Mouse (Mus musculus) Patski (cell line): Measurements from ENCODE around the gene Ninl. TPM values are rescaled to one million over a fixed set of nuclear protein-coding genes. Genes with fewer than 3 reads are reported as not detected.

Source experiments
- ATAC-seq: fragments of 100-300 bp; one replicate; pipeline ENCODE4 v1.8.0; 2021
- CTCF ChIA-PET: fragments of 350-600 bp; sonication (Branson Sonifier 250); formaldehyde crosslinking; loops from one replicate; lab custom pipeline; 2022; ENCODE audit warnings: inconsistent platforms; lab: Charles Lee
- POLR2A ChIA-PET: fragments of 350-600 bp; sonication (Branson Sonifier 250); formaldehyde crosslinking; loops from one replicate; lab custom pipeline; 2022; ENCODE audit warnings: antibody characterized with exemption, inconsistent platforms; lab: Charles Lee
- DNase-seq: peaks from one replicate; pipeline ENCODE4 v3.0.0-alpha.2; 2011; ENCODE audit warnings: low read depth, low spot score
- H3K27me3 ChIP-seq: fragments of 371-371 bp; one replicate; pipeline ENCODE4 v1.5.1; 2021
- CTCF ChIP-seq: fragments of 100-300 bp; IDR thresholded peaks from one replicate; pipeline ENCODE4 v1.5.1; 2021
- in situ Hi-C: fragments of 300-500 bp; cut with MboI; formaldehyde crosslinking; loops from 3 replicates; pipeline ENCODE4 v1.11.1; 2018; ENCODE audit warnings: low pct_unique_long_range_greater_than_20kb, mixed read lengths
- polyA plus RNA-seq: library from polyadenylated mRNA; unstranded; gene quantifications from one replicate; pipeline ENCODE4 v1.2.3, GENCODE M21; 2021

The Ninl gene
- polyA plus RNA-seq, 1 experiment from 2014 or later = 21.0 TPM

DNA sequence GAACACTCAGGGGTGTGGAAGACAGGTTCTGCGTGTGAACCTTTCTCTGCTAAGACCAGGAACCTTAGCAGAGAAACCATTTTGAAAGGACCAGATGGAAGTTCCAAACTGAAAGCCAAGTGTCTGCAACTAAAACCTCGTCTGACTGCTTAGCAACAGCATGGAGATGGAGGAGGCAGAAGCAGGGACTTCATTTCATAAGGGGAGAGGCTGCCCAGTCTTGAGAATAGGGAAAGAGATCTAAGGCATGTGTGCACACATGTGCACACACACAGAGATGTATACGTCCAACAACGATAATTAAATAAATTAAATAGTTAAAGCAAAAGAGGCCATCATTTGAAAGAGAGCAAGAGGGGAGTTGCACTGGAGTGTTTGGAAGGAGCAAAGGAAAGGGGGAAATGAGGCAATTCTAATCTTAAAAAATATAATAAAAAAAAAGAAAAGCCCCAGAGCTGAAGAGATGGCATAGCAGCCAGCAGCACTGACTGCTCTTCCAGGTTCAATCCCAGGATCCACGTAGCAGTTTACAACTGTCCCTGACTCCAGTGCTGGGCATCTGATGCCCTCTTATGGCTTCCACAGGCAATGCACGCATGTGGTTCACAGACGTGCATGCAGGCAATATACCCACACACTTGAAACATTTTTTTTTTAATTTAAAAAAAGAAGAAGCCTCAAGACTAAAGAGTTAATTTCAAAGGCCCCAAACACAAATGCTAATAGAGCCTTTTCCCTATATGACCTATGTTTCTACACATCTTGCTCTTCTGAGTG lies 38.6 kb downstream of the Ninl start:
- in situ Hi-C loops = loop anchor here (5.0 to 10.0 kb wide), 2 partner anchors 173 to 326 kb away; no protein-coding TSS in a partner anchor
- ChIA-PET CTCF (interaction anchor here (0.8 kb wide), 1 partner anchor 245 kb away, joined by 3 read pairs; no protein-coding TSS in a partner anchor), POLR2A (interaction anchor here (1.0 kb wide), 1 partner anchor 38 kb away, joined by 3 read pairs; the partner anchor contains the start of genes Nanp and Ninl)
- peak; percentile 92 for ATAC-seq
- no peak for DNase-seq
- TF ChIP-seq CTCF = peak; percentile 94
- H3K27me3 ChIP-seq = no peaks in the 10 kb centered on the region

DNA sequence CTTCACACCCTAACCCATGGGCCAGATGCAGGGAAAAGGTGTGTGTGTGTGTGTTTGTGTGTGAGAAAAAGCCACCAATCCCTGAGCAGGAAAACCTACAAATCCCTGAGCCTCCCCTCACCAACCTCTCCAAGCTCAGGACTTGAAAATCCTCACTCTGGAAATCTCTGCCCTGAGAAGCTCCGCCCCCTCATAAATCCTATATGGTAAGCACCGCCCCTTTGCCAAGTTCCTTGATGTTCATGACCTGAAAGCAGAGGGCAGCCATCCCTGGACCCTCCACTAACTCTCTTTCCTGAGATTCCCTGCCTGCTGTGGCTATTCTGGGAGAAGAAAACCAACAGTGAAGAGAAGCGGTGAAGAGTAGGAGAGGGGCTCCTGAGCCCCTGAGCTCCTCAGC lies 40.2 kb downstream of the Ninl start:
- H3K27me3 ChIP-seq = no peaks in the 10 kb centered on the region

DNA sequence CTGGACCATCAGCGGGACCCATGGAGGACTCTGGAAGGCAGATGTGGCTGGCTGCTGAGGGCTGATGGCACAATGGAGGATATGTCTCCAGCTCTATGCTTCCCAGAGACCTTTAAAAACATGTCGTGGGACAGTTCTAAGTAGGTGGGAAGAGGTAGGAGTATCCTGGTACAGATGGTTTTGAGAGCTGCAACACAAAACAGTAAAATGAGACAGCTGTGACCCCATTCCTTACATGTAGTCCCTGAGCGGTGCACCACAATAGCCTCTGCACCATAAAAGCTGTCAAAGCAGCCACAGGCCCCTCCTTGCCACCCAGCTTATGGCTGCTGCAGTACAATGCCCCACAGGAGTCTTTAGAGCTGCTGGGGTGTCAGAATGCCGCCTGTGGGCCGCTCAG lies 41.6 kb downstream of the Ninl start:
- ChIA-PET POLR2A (no interaction called here), CTCF (interaction anchor here (0.7 to 1.2 kb wide), 2 partner anchors 18 to 136 kb away, joined by 3 to 4 read pairs; no protein-coding TSS in a partner anchor)
- in situ Hi-C loops = no loop called here
- no peaks in the 10 kb centered on the region for H3K27me3 ChIP-seq
- ATAC-seq (no peak), DNase-seq (no peak)
- no peak for TF ChIP-seq CTCF

More for the DNA sequence above, 40.2 kb downstream of the Ninl start:
- TF ChIP-seq CTCF = no peak
- ATAC-seq (no peak), DNase-seq (no peak)
- POLR2A ChIA-PET = no interaction called here
- CTCF ChIA-PET = interaction anchor here (1.0 kb wide), 1 partner anchor 16 kb away, joined by 4 read pairs; no protein-coding TSS in a partner anchor
- in situ Hi-C loops = no loop called here

DNA sequence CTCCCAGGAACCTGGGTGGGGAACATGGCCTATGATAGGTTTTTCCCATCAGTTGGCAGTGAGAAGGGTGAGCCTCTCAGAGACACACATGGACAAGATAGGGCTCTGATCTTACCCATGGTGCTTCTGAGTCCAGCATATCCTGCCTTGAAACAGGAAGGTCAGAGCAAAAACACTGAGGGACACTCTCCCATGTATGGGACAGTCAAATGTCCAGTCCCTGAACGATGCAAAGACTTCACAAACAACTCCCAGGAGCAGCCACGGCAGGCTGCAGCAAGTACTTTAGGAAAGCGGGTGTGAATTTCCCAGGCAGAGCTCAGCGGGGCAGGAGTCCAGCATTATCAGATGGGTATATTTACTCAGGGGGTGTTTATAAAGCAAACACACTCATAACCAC lies 43.9 kb downstream of the Ninl start:
- CTCF ChIA-PET = no interaction called here
- no peak for DNase-seq
- in situ Hi-C loops = no loop called here

DNA sequence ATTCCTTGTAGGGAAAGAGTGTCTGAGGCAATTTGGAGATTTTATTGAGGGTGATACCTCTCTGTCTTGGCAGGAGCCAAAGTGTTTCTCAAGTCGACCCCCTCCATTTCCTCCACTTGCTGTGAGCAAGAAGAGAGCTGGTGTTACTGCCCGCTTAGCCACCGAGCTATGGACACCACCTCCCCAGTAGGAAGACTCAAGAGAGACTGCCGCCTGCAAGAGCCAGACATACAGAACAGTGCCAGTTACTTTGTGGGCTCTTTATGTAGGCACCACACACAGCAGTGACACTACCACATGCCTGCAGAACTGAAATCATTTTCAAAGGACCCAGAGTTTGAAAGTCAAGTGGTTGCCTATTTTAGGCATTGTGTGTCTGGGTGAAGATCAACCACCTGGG lies 48.1 kb downstream of the Ninl start:
- CTCF ChIA-PET = no interaction called here
- H3K27me3 ChIP-seq = no peaks in the 10 kb centered on the region
- DNase-seq (no peak), ATAC-seq (no peak)
- TF ChIP-seq CTCF = no peak
- in situ Hi-C loops = no loop called here
- POLR2A ChIA-PET = no interaction called here

More for the DNA sequence above, 43.9 kb downstream of the Ninl start:
- POLR2A ChIA-PET = no interaction called here
- H3K27me3 ChIP-seq = no peaks in the 10 kb centered on the region
- ATAC-seq = no peak
- no peak for TF ChIP-seq CTCF

DNA sequence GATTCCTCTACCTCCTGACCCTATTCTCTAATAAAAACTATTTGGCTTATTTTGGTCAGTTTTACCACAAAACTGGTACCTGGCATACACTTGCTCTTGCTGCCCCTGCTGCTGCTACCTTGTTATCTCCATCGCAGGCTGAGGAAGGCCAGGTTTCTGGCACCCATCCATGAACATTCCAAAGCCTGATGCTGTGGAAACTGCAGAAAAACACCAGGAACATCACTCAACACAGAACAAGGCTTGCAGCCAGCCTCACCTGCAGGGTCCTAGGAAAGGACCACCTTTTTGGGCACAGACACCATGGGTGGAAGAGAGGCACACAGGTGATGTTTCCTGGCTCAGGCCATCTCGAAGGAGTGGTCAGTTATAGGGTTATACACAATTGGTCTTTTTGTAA lies 48.7 kb downstream of the Ninl start:
- TF ChIP-seq CTCF = no peak
- DNase-seq (no peak), ATAC-seq (no peak)
- in situ Hi-C loops = no loop called here
- no peaks in the 10 kb centered on the region for H3K27me3 ChIP-seq
- ChIA-PET POLR2A (no interaction called here), CTCF (no interaction called here)

DNA sequence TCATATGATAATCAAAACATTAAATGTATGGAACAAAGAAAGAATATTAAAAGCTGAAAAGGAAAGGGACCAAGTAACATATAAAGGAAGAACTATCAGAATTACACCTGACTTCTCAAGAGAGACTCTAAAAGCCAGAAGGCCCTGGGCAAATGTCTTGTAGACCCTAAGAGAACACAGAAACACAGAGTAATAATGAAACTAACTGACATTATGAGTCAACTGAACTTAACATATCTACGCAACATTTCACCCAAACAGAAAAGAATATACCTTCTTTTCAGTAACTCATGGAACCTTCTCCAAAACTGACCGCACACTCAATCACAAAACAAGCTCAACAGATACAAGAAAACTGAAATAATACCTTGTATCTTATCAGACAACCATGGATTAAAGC lies 53.8 kb downstream of the Ninl start:
- DNase-seq (no peak), ATAC-seq (no peak)
- CTCF ChIA-PET = interaction anchor here (1.1 kb wide), 1 partner anchor 17 kb away, joined by 3 read pairs; no protein-coding TSS in a partner anchor
- in situ Hi-C loops = no loop called here
- no peak for TF ChIP-seq CTCF
- no peaks in the 10 kb centered on the region for H3K27me3 ChIP-seq
- POLR2A ChIA-PET = no interaction called here

DNA sequence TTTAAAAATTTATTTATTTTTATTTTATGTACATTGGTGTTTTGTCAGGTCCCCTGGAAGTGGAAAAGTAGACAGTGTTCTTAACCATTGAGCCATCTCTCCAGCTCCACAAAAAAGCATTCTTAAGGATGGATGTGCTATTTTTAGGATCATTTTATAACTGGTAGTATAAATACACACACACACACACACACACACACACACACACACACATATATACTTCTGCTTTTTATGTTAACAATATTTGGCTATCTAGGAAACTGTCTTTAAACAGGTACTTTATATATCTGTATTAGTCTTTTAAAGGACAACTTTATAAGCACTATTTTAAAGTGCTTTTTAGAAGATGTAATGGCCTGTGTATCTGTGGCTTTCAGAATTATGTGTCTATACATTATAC lies 57.1 kb downstream of the Ninl start:
- ATAC-seq (no peak), DNase-seq (no peak)
- POLR2A ChIA-PET = no interaction called here
- CTCF ChIA-PET = no interaction called here
- H3K27me3 ChIP-seq = no peaks in the 10 kb centered on the region
- TF ChIP-seq CTCF = no peak
- in situ Hi-C loops = no loop called here

DNA sequence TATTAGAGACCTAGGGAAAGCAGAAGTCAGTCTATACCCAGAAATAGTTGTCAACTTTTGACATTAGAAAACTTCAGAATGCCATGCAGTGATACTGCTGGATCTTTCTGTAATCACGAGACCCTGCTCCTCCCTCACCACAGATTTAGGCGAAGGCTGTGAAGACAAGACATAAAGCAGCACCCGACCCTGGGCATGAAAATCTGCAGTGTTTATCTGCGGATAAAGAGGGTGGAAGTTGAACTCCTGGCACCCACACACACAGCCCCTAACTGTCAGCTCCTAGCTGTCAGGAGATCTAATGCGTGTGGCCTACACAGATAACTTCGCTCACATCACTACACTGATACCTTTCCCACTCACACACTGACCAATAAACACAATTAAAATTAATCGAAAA lies 57.7 kb downstream of the Ninl start:
- in situ Hi-C loops = no loop called here
- no peak for ATAC-seq
- ChIA-PET CTCF (no interaction called here), POLR2A (no interaction called here)
- TF ChIP-seq CTCF = no peak
- DNase-seq = no peak
- no peaks in the 10 kb centered on the region for H3K27me3 ChIP-seq

DNA sequence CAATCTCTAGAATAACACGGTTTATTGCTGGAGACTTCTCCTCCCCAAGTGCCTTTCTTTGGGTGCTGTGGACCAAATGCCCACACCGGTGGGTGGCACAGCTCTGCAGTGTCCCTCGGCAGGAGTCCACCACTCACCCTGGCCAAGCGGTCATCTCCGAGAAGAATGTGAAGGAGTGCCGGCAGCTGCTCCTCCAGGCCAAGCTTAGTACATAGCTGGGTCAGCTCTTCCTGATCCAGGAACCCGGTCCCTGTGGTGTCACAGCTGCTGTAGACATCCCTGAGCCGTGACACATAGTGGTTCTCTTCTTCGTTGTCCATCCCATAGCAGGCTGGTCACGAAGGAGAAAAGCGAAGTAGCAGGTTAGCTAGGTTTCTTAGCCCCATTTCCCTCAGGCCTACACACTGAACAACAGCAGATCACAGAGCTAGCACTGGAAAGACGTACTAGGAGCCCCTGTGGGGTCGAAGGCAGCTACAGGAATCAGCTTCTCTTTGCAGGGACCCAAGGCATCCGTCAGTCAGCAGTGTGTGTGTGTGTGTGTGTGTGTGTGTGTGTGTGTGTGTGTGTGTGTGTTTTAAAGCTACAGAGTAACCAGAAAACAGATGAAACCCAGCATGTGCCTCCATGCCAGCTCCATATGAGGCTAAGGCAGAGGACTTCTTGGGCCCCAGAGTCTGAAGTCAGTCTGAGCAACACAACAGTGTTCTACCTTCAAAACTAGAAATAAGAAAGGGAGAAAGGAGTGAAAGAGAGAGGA lies 59.1 kb downstream of the Ninl start:
- ATAC-seq (no peak), DNase-seq (no peak)
- no peaks in the 10 kb centered on the region for H3K27me3 ChIP-seq
- ChIA-PET POLR2A (no interaction called here), CTCF (interaction anchor here (0.8 to 1.5 kb wide), 2 partner anchors 14 to 17 kb away, joined by 3 to 4 read pairs; no protein-coding TSS in a partner anchor)
- in situ Hi-C loops = no loop called here
- no peak for TF ChIP-seq CTCF

DNA sequence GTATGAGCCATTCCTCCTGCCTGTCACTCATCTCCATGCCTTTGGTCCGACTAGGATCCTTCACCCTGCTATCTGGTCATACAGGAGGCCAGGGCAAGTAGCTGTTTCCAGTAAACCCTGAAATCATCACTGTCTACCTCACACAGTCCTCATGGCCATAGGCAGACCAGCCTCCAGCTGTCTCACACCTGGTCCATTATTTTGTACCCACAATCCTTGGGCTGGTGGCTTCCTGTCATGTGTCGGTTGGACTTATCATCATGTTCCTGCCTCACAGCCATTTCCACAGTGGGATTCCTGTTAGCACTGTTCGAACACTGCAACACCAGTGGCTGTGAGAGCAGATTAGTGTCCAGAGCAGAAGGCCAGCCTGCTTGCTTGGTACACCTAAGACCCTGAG lies 60.4 kb downstream of the Ninl start:
- ATAC-seq = no peak
- H3K27me3 ChIP-seq = no peaks in the 10 kb centered on the region
- POLR2A ChIA-PET = no interaction called here
- CTCF ChIA-PET = interaction anchor here (1.5 kb wide), 1 partner anchor 13 kb away, joined by 3 read pairs; no protein-coding TSS in a partner anchor
- DNase-seq = no peak
- in situ Hi-C loops = no loop called here
- TF ChIP-seq CTCF = no peak
